Mouse (Mus musculus) layer of hippocampus, postnatal 25 days (tissue): Measurements from ENCODE around the gene Guca2a. TPM values are rescaled to one million over a fixed set of nuclear protein-coding genes. Genes with fewer than 3 reads are reported as not detected.

Experiments used
- total RNA-seq, 2 experiments: library from RNA; stranded (reverse); gene quantifications; 2 replicates each; pipeline ENCODE4 v1.2.3; 2021

The Guca2a gene
- total RNA-seq, 2 experiments from 2014 or later, result not detected

Other genes with a start within 250 kb of the Guca2a start
- gene Ccdc30, start 222.2 kb upstream of the Guca2a start, total RNA-seq, result 10 to 100 TPM; 19.8 to 26.1 TPM
- gene Ppcs, start 215.3 kb upstream of the Guca2a start, total RNA-seq, result 1 to 10 TPM; 5.7 to 5.8 TPM
- gene Zmynd12, start 214.9 kb upstream of the Guca2a start, total RNA-seq, result under 1 TPM; 0.49 to 0.61 TPM
- gene Rimkla, start 145.1 kb upstream of the Guca2a start, total RNA-seq, result 10 to 100 TPM; 12.5 to 13.7 TPM
- gene Foxj3, start 100.7 kb upstream of the Guca2a start, total RNA-seq, result 10 to 100 TPM; 66.0 to 80.5 TPM
- 10 to 100 TPM; 26.2 to 29.1 TPM for gene Frg2f1, start 98.2 kb upstream of the Guca2a start, total RNA-seq
- not detected for gene Guca2b, start 21.2 kb downstream of the Guca2a start, total RNA-seq
- 10 to 100 TPM; 37.9 to 57.4 TPM for gene Hivep3, start 96.1 kb downstream of the Guca2a start, total RNA-seq